Mouse (Mus musculus) cerebellum, adult 11-12 months (tissue): ENCODE measurements around the gene Rfxank.

ENCODE experiments used
- DNase-seq: peaks from one replicate; pipeline ENCODE4 v3.0.0; 2022

The Rfxank gene

GRCm38 (mm10) chr8:70147678-70148607 lies 9.0 kb upstream of the Rfxank start:
- DNase-seq, result no peak

DNA sequence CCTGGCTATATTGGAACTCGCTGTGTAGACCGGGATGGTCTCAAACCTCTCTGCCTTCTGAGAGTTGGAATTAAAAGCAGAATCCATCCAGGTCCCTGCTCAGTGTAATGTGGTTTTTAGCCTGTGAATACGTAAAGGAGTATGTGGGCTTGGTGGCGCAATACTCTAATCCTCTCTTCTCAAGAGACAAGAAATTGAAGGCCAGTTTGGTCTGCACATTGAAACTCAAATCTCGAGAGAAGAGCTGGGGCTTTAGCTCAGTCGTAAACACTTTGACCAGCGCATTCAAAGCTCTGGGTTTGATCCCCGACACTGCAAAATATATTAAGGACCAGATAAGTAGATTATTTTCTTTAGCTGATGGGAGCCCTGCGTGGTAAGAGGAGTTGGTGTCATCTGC lies 1.0 kb upstream of the Rfxank start:
- no peak for DNase-seq

- no peak for DNase-seq
These were observed 1.1 kb downstream of the Rfxank start for GRCm38 (mm10) chr8:70137890-70138289.

DNA sequence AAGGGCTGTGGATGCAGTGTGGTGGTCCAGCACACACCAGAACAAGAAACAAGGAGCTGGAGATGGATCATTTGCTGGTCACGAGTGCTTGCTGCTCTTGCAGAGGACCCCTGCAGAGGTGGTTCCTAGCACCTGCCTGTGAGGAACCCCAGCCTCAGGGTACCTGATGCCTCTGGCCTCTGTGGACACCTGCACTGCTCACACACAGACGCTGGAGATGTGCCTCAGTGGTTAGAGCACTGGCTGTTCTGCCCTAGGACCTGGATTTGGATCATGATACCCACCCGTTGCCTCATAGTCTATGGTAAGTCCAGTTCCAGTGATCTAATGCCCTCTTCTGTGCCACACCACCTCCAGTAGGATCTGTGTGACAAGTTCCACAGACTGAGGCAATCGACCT lies 2.4 kb downstream of the Rfxank start:
- no peak for DNase-seq

DNA sequence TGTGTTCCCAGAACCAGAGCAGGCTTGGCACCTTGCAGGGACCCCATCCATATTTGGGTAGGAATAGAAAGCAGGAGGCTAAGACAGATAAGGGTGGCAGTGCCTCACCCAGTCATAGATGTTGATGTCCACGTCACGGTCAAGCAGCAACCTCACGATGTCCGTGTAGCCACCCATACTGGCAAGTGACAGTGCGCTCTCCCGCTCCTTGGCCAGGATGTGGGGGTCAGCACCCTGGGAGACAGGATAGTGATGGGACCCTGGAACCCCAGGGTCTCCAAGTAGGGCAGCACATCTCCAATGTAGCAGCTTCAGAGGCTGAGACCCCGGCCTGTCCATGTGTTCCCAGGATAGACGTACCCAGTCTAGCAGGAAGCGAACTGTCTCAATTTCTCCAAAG lies 4.0 kb downstream of the Rfxank start:
- DNase-seq, result no peak

DNA sequence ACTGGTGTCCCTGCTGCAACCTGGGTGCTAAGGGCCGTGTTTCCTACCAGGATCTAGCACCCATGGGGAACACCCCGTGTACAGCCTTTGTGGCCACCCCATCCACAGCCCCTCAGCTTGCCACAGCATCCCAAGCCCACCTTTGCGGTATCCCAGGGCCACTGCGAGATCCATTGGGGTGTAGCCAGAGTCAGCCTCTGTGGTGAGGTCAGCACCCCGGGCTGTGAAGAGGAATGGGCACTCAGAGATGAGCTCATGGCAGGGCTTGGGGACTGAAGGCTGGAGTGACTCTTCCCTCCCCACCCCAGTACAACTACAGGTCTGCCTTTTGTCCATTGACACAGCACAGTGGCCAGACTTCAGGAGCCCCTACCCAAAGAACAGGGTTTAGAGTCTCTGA lies 4.9 kb downstream of the Rfxank start:
- DNase-seq, result no peak

- DNase-seq, result peak; percentile 82
These were observed 7.6 kb downstream of the Rfxank start, which contains the start of gene Nr2c2ap for GRCm38 (mm10) chr8:70131166-70131883. Gene Nr2c2ap (plus strand): TSS chr8:70131333.

GRCm38 (mm10) chr8:70130066-70130465 lies 8.9 kb downstream of the Rfxank start:
- no peak for DNase-seq

- peak; percentile 65 for DNase-seq
These were observed 9.5 kb downstream of the Rfxank start for GRCm38 (mm10) chr8:70129309-70129952.

- DNase-seq, result no peak
These were observed 10.5 kb downstream of the Rfxank start for GRCm38 (mm10) chr8:70128435-70128834.

- no peak for DNase-seq
These were observed 14.0 kb downstream of the Rfxank start for GRCm38 (mm10) chr8:70124992-70125391.

- DNase-seq, result no peak
These were observed 16.1 kb downstream of the Rfxank start for GRCm38 (mm10) chr8:70122863-70123262.

GRCm38 (mm10) chr8:70120667-70121066 lies 18.3 kb downstream of the Rfxank start, which contains the start of gene Ncan:
Gene Ncan (minus strand): TSS chr8:70120873.
- DNase-seq, result peak; percentile 88

DNA sequence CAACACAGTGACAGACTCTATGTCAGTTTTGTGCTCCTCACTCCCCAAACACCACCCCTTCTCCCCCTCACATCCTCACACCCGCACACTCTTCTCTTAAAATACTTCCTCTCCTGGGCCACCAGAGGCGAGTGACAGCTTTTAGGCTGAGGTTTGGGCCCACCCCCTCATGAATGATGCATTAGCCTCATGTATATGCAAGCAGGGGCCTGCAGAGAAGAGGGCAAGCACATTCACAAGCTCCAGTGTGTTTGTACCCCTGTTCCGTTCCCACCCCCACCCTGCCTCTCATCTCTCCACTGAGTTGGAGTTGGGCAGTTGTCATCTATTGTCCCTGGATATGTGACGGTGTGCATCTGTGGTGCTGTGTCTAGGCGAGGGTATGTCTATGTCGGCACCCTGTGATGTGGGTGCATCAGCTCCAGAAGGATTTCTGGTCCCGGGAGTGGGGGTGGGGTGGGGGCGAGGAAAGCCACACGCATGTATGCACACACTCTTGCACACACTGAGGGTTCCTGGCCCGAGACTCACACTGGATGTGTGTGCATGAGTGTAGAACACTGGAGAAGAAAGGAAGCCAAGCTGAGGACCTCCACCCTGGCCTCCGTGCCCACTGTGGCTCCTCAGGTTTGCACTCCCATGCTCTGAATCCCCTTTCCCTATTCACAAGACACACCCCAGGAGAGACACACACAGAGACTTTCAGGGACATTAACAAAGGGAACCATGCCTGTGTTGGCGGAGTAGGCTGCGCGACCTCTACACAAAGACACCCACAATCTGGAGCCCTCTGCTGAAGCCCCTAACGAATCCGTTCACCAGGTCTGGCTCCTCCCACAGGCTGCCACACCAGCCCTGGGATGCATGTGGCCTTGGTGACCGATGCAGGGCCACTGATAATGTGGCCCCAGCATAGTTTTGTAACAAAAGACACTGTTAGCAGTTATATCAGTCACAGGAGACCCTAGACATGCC lies 19.9 kb downstream of the Rfxank start:
- no peak for DNase-seq

DNA sequence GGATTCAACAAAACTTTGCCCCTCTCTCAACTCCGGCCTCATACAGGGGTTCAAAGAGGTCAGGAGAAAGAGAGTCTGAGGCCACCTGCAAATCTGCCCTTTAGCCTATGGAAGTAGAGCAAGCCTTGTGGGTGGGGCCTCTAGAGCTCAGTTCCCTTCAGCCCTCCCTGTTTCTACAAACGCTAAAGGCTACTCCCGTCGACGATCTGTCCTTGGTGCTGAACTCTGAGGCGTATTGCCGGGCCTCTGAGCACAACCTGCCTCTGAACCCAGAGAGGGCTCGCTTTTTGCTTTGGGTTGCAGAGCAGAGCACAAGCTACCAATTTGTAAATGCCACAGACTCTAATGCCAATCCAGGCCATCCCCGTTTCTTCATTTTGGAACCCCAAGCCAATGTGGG lies 21.3 kb downstream of the Rfxank start:
- DNase-seq, result no peak

DNA sequence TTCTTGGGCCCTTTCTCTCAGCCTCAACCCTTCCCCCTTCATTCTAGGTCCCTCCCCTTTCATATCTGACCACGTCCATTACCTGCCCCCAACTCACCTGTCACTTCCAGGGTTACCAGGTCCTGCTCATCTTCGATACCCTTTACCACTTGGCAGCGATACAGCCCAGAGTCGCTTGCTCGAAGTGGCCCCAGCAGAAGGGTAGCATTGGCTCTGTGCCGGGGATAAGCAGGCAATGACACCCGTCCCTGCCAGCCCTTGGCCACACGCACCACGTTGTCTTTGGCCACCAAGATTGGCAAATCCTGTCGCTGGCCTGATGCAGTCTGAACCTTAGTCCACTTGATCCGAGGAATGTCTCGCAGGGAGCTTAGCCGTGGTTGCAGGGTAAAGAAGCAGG lies 24.1 kb downstream of the Rfxank start:
- no peak for DNase-seq

- DNase-seq, result no peak
These were observed 24.5 kb downstream of the Rfxank start for GRCm38 (mm10) chr8:70114488-70114887.

GRCm38 (mm10) chr8:70112401-70113016 lies 26.4 kb downstream of the Rfxank start:
- no peak for DNase-seq

DNA sequence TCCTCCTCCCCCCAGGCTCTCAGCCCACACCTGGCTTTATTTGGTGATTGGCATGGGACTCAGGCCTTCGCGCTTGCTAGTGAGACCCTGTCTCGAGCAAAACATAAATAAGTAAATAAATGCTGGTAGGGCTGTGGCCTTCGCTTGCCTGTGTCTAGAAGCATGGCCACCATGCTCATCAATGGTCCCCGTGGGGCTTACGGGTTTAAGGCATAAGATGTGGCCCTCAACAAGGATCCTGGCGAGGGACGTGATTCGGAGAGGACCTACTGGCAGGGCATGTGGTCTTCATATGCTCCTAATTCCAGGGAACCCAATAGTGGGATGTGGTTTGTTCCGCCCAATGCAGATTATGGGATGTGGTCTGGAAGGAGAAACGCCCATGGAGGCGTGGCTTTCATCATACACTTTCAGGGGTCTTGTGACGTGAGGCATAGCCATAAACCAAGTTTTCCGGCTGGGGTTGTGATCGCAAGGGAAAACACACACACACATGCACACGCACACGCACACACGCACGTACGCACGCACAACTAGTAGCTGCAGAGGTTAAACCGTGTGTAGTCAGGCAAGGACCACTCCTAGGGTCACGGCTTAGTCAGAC lies 27.7 kb downstream of the Rfxank start:
- DNase-seq, result no peak

GRCm38 (mm10) chr8:70110451-70110850 lies 28.5 kb downstream of the Rfxank start:
- DNase-seq, result no peak

DNA sequence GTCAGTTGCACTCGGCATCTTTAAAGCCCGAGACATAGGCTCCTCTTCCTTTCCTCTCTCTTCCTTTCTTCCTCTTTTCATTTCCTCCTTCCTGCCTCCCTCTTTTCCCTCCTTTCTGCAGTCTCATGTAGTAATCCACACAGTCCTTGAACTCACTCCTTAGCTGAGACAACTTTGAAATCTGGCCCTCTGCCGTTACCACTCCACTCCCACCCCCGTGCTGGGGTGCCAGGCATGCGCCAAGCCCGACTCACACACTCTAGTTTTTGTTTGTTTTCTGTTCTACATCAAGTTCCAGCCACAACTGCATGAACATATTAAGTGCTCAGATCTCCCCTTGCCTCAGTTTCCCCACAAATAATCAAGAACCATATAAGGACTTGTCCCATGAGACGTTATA lies 34.0 kb downstream of the Rfxank start:
- DNase-seq, result no peak
